ENCODE assay signal across 22 mouse cellular contexts in genomic region chr6:113154886-113155285, GRCm38 (mm10). TPM values are rescaled to one million over a fixed set of nuclear protein-coding genes. Genes with fewer than 3 reads are reported as not detected.
DNase-seq lines count a peak whose midpoint lies in the region; ATAC-seq and TF ChIP-seq lines count a peak whose summit lies in the region.
"Had no signal": no experiment of that assay in that cellular context is flagged by ENCODE, and none has a peak within 500 bp of the region (broad histone marks: within the 10 kb centered on the region; RNA-seq: fewer than 3 reads in every experiment).

No protein-coding gene starts in this region.

- no peaks in the 10 kb centered on the region for H3K9me3 ChIP-seq in forebrain, embryonic 12.5 days
- H3K9me3 ChIP-seq in forebrain, embryonic 14.5 days (replicated peaks; ENCODE audit: control insufficient read depth, low read length): no peaks in the 10 kb centered on the region
- no peaks in the 10 kb centered on the region for H3K9me3 ChIP-seq in liver, embryonic 11.5 days (ENCODE audit: control insufficient read depth, low read length)
- H3K9me3 ChIP-seq in liver, postnatal 0 days (ENCODE audit: low read length): no peaks in the 10 kb centered on the region
- H3K9me3 ChIP-seq: embryonic facial prominence, embryonic 13.5 days; forebrain, embryonic 13.5 days; heart, embryonic 12.5 days; hindbrain, embryonic 10.5 days had no signal

- no peak for DNase-seq in forebrain, embryonic 14.5 days (ENCODE audit: low spot score)
- DNase-seq in liver, embryonic 11.5 days (ENCODE audit: low spot score): peak; percentile 29
- DNase-seq in liver, postnatal 0 days: no peak
- DNase-seq in c-Kit-positive CD71-positive TER-119-negative erythroid progenitor cells, embryonic 14.5 days (ENCODE audit: low read depth): peak; percentile 10
- no peak for DNase-seq in retina, postnatal 1 day
- no peak for DNase-seq in right cerebral cortex, postnatal 25 days
- DNase-seq: adrenal gland, adult 8-10 months; adrenal gland, postnatal 36 days; B cell, adult 2 months; cerebellum, adult 11-12 months; cerebellum, adult 9-11 months; cerebellum, postnatal 36 days; gastrocnemius, postnatal 10 days; heart, adult 2 months had no signal

- WGBS in forebrain, embryonic 12.5 days: 85% methylated on average over 6 of the region's 6 CpGs
- 80% methylated on average over 6 of the region's 6 CpGs for WGBS in forebrain, embryonic 14.5 days
- WGBS in liver, embryonic 11.5 days: 73% methylated on average over 6 of the region's 6 CpGs
- WGBS in liver, postnatal 0 days (ENCODE audit: insufficient replicate concordance): 71% methylated on average over 6 of the region's 6 CpGs

- no peak for TF ChIP-seq CTCF in liver, postnatal 0 days (IDR thresholded peaks at IDR 0.05; ENCODE audit: low read depth)

- H3K9ac ChIP-seq in forebrain, embryonic 12.5 days: no peak overlapping the region
- no peak overlapping the region for H3K9ac ChIP-seq in forebrain, embryonic 14.5 days (ENCODE audit: low read length)
- no peak overlapping the region for H3K9ac ChIP-seq in liver, embryonic 11.5 days (ENCODE audit: low read depth, low read length)
- no peak overlapping the region for H3K9ac ChIP-seq in liver, postnatal 0 days (replicated peaks)
- H3K9ac ChIP-seq: embryonic facial prominence, embryonic 13.5 days; forebrain, embryonic 13.5 days; heart, embryonic 12.5 days; hindbrain, embryonic 14.5 days had no signal

- H3K4me1 ChIP-seq in forebrain, embryonic 12.5 days: no peaks in the 10 kb centered on the region
- H3K4me1 ChIP-seq in forebrain, embryonic 14.5 days (ENCODE audit: control insufficient read depth, insufficient read depth, low read length): no peaks in the 10 kb centered on the region
- H3K4me1 ChIP-seq in liver, embryonic 11.5 days (replicated peaks; ENCODE audit: control insufficient read depth, insufficient read depth, low read length): no peaks in the 10 kb centered on the region
- no peaks in the 10 kb centered on the region for H3K4me1 ChIP-seq in liver, postnatal 0 days (ENCODE audit: insufficient read depth)
- H3K4me1 ChIP-seq: embryonic facial prominence, embryonic 13.5 days; forebrain, embryonic 13.5 days; heart, embryonic 12.5 days; hindbrain, embryonic 10.5 days had no signal

- ATAC-seq in forebrain, embryonic 12.5 days (ENCODE audit: low FRiP score): no peak
- no peak for ATAC-seq in forebrain, embryonic 14.5 days
- ATAC-seq in liver, embryonic 11.5 days (replicated peaks; ENCODE audit: low FRiP score): no peak; the same call in 1 of the 2 replicates
- no peak for ATAC-seq in liver, postnatal 0 days
- ATAC-seq: CD4-positive, CD25-positive, alpha-beta regulatory T cell, adult 4 months; forebrain, embryonic 13.5 days; Patski had no signal

- H3K36me3 ChIP-seq in forebrain, embryonic 12.5 days (replicated peaks): peaks cover 78% of the 10 kb centered on the region
- H3K36me3 ChIP-seq in forebrain, embryonic 14.5 days (ENCODE audit: control insufficient read depth, insufficient read depth, low read length): peaks cover 68% of the 10 kb centered on the region
- H3K36me3 ChIP-seq in liver, embryonic 11.5 days (ENCODE audit: control insufficient read depth, insufficient read depth, low read length): peaks cover 39% of the 10 kb centered on the region
- H3K36me3 ChIP-seq in liver, postnatal 0 days (replicated peaks; ENCODE audit: insufficient read depth, low read length): peaks cover 52% of the 10 kb centered on the region

- no peak for TF ChIP-seq EP300 in liver, postnatal 0 days (IDR thresholded peaks at IDR 0.05; ENCODE audit: low read depth)

- no peak overlapping the region for H3K4me3 ChIP-seq in forebrain, embryonic 12.5 days (replicated peaks)
- no peak overlapping the region for H3K4me3 ChIP-seq in forebrain, embryonic 14.5 days (ENCODE audit: low read depth, low read length)
- no peak overlapping the region for H3K4me3 ChIP-seq in liver, embryonic 11.5 days (ENCODE audit: low read depth, low read length)
- no peak overlapping the region for H3K4me3 ChIP-seq in liver, postnatal 0 days (ENCODE audit: low read depth, low read length)
- H3K4me3 ChIP-seq: embryonic facial prominence, embryonic 13.5 days; forebrain, embryonic 13.5 days; heart, adult 2 months; heart, embryonic 12.5 days; hindbrain, embryonic 10.5 days had no signal

- no peak overlapping the region for H3K4me2 ChIP-seq in forebrain, embryonic 12.5 days
- no peak overlapping the region for H3K4me2 ChIP-seq in forebrain, embryonic 14.5 days (ENCODE audit: low read length)
- no peak overlapping the region for H3K4me2 ChIP-seq in liver, embryonic 11.5 days
- H3K4me2 ChIP-seq in liver, postnatal 0 days (ENCODE audit: low read depth, low read length): no peak overlapping the region
- H3K4me2 ChIP-seq: embryonic facial prominence, embryonic 13.5 days; forebrain, embryonic 13.5 days; heart, embryonic 12.5 days; hindbrain, embryonic 14.5 days had no signal

- 0 out of 2 replicates have a peak overlapping the region, but pooled peaks have one; percentile 25 for H3K27ac ChIP-seq in forebrain, embryonic 12.5 days
- no peak overlapping the region for H3K27ac ChIP-seq in forebrain, embryonic 14.5 days (ENCODE audit: low read depth, low read length)
- H3K27ac ChIP-seq in liver, embryonic 11.5 days (ENCODE audit: low read depth, low read length): no peak overlapping the region
- H3K27ac ChIP-seq in liver, postnatal 0 days (ENCODE audit: low read depth): no peak overlapping the region
- H3K27ac ChIP-seq: embryonic facial prominence, embryonic 13.5 days; forebrain, embryonic 13.5 days; heart, adult 2 months; hindbrain, embryonic 10.5 days; hindbrain, embryonic 14.5 days had no signal

- no peaks in the 10 kb centered on the region for H3K27me3 ChIP-seq in forebrain, embryonic 12.5 days
- no peaks in the 10 kb centered on the region for H3K27me3 ChIP-seq in forebrain, embryonic 14.5 days (replicated peaks; ENCODE audit: control insufficient read depth, insufficient read depth, low read length)
- no peaks in the 10 kb centered on the region for H3K27me3 ChIP-seq in liver, embryonic 11.5 days (replicated peaks; ENCODE audit: control insufficient read depth, insufficient read depth, low read length)
- H3K27me3 ChIP-seq in liver, postnatal 0 days (ENCODE audit: insufficient read depth, low read length): no peaks in the 10 kb centered on the region
- H3K27me3 ChIP-seq: embryonic facial prominence, embryonic 13.5 days; forebrain, embryonic 13.5 days; heart, embryonic 12.5 days; Patski had no signal

RNA-seq across cellular contexts. Expression of gene Lhfpl4, which starts 40.3 kb away (rescaled TPM):
- polyA plus RNA-seq in forebrain, embryonic 12.5 days (2016; fragmentation: Nextera tagmentation; extraction: Ambion mirVana): 30.6 and 35.4 TPM in 2 replicates
- polyA plus RNA-seq in forebrain, embryonic 14.5 days (2014; fragmentation: Nextera tagmentation; extraction: Ambion mirVana): 8.8 and 11.3 TPM in 2 replicates
- polyA plus RNA-seq in liver, embryonic 11.5 days (2014; fragmentation: Nextera tagmentation; extraction: Ambion mirVana): 0.81 and 1.0 TPM in 2 replicates
- not detected in 2 replicates for polyA plus RNA-seq in liver, postnatal 0 days (2015; fragmentation: Nextera tagmentation; extraction: Ambion mirVana)

Comparison
In these comparisons a context has a peak if more than half of its experiments do, and no peak if none do; other contexts are left out.
1. DNase-seq: peak in liver, embryonic 11.5 days (single experiment) and c-Kit-positive CD71-positive TER-119-negative erythroid progenitor cells, embryonic 14.5 days (single experiment); none in forebrain, embryonic 14.5 days (single experiment), liver, postnatal 0 days (single experiment), retina, postnatal 1 day (single experiment) and right cerebral cortex, postnatal 25 days (single experiment).